Mouse (Mus musculus): ENCODE measurements at regions not wholly inside any gene's neighbourhood (a gene's known extent, or its start where the extent isn't known, plus 50 kb on each side); places are given as distances from the start of the nearest gene placed in this dataset.

- TF ChIP-seq CTCF (IDR thresholded peaks at IDR 0.05): no peak
- TF ChIP-seq POLR2A (IDR thresholded peaks at IDR 0.05; ENCODE audit: insufficient read depth, low read depth, low read length): no peak
- no peak for TF ChIP-seq EP300 (IDR thresholded peaks at IDR 0.05; ENCODE audit: insufficient read depth, low read depth, low read length)
Observed at GRCm38 (mm10) chr6:100140581-100141114, 146.6 kb downstream of the Rybp start.
